Mouse (Mus musculus): Measurements from ENCODE around the gene Mesd. TPM values are rescaled to one million over a fixed set of nuclear protein-coding genes. Genes with fewer than 3 reads are reported as not detected.
A peak's percentile ranks its signal among the peaks of the same experiment; 100 is the strongest.
"Not testable (repeated sequence)": the region's sequence is repeated elsewhere in the genome, so short reads cannot be mapped to it uniquely, and the experiment has no call there.

Gene Mesd
- total RNA-seq, 2 experiments from 2014 or later: 20.9 to 25.9 TPM

- intact Hi-C loops (cut with DNase I): no loop called here
- DNase-seq: no peak
Measured at GRCm38 (mm10) chr7:83877088-83877487, 7.2 kb upstream of the Mesd start.

- intact Hi-C loops (cut with DNase I): no loop called here
- no peak for DNase-seq
Measured at GRCm38 (mm10) chr7:83878676-83879448, 5.4 kb upstream of the Mesd start.

DNA sequence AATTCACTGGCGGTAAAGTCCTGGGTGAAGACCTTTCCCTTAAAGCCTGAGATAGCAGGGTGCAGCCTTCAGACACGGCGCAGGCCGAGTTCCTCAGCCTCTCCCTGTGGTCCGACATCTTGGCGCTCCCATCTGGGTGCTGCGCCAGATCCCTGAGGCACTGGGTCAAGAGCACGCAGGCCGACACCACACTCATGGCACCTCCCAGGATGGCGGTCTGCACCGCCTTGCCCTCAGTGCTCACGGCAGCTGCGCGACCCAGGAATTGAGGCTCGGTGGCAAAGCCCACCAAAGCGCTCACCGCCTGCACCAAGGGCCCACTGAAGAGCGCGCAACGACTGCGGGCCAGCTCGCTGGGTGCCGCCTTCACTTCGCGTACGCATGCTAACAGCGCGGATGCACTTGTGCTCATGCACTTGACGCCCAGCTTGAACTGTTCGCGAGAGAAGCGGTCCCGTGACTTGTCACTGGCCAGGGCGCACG, 2.1 kb upstream of the Mesd start:
- intact Hi-C loops (cut with DNase I): loop anchor here (5.0 to 10.0 kb wide), 3 partner anchors 70 to 877 kb away; no protein-coding TSS in a partner anchor
- DNase-seq: peak in 1 of 2 experiments; percentile 19

DNA sequence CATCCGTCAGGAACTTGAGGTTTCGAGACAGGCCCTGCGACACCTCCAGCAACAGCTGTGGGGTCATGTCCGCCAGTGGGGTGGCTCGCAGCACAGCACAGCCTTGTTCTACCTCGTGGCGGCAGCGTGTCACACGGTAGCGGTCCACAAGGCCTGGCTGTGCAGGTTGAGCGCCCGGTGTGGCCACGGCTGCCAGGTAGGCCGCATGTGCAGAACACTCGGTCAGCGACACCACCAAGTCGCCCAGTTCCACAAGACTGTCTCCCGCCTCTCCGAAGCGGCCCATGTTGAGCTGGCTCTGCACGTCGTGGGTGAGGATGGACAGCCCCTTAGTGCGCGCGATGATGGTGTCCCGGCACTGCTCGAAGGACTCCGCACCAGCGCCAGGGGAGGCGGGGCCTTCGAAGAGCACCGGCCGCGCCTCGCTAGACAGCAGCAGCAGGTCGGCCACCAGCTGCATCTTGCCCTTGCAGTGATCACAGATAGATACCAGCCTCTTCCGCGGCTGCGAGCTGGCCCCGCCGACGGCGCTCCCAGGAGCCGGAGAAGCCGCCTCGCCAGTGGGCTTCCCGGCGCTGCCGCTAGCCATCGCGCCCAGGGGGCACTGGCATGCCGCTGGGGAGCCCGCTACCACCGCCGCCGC, 1.5 kb upstream of the Mesd start:
- intact Hi-C loops (cut with DNase I): loop anchor here (5.0 to 10.0 kb wide), 3 partner anchors 70 to 878 kb away; no protein-coding TSS in a partner anchor

DNA sequence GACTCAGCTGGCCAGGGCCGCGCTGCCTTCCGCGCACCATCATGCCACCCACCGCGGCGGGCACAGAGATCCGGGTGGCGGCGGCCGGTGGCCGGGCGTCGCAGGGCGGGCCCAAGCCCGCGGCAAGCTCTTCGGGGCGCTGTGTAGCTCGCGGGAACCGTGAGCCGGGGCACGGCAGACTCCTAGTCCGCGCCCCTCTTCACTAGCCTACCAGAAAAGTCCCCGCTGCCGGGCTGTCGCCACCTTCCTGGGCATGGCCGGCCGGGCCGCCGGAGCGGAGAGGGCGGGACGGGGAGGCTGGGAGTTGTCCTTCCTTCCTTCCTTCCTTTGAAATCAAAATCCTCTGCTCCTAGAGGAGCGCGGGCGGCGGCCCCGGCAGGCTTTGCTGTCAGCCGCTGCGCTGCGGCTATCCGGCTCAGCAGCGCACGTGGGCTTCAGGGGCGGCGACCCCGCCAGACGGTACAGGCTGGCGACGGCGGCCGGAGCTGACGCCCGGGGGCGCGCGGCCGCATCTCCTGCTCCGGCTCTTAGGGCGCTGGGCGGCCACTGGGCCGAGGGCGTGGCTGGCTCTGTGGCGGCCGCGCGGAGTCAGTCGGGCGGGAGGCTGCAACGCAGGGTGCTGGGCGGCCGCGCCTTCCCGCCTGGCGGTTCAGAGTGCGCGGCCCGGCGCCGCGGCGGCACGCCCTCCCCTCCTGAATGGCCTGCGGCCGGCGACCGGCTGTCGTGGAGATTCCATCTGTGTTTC, 818 bp upstream of the Mesd start:
- intact Hi-C loops (cut with DNase I): loop anchor here (5.0 to 10.0 kb wide), 3 partner anchors 71 to 879 kb away; no protein-coding TSS in a partner anchor
- peak; percentile 60 to 66 for DNase-seq

More for the DNA sequence above, 1.5 kb upstream of the Mesd start:
- peak; percentile 40 to 54 for DNase-seq

DNA sequence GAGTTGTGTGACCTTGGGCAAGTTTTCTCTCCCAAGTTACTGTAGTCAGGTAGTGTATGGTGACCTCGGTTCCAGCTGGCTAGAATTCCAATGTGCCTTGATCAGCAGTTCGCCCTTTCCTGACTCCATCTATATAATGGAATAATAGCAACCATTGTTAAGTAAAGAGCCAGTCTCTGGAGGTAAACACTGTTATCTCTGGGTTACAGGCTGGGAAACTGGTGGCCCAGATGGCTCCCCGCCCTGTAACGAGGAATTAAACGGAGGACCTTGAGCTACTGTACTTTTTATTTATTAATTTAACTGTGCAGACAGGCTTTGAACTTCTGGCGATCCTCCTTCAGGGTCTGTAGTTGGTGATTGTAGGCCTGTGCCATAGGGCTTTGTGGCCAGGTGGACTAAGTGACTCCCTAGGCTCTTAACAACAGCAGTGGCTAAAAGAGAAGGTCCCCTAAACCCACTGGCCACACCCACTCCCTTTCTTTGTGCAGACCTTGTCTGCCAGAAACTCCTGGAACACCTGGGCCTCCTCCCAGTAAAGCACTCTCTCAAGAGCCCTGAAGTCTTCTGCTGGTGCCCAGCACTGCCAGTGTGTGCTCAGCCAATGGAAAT, 761 bp downstream of the Mesd start:
- no peak for DNase-seq
- intact Hi-C loops (cut with DNase I): loop anchor here (5.0 to 10.0 kb wide), 3 partner anchors 73 to 880 kb away; no protein-coding TSS in a partner anchor

GRCm38 (mm10) chr7:83885835-83886234, 1.6 kb downstream of the Mesd start:
- intact Hi-C loops (cut with DNase I): loop anchor here (10.0 kb wide), 2 partner anchors 221 to 881 kb away; no protein-coding TSS in a partner anchor
- no peak for DNase-seq

DNA sequence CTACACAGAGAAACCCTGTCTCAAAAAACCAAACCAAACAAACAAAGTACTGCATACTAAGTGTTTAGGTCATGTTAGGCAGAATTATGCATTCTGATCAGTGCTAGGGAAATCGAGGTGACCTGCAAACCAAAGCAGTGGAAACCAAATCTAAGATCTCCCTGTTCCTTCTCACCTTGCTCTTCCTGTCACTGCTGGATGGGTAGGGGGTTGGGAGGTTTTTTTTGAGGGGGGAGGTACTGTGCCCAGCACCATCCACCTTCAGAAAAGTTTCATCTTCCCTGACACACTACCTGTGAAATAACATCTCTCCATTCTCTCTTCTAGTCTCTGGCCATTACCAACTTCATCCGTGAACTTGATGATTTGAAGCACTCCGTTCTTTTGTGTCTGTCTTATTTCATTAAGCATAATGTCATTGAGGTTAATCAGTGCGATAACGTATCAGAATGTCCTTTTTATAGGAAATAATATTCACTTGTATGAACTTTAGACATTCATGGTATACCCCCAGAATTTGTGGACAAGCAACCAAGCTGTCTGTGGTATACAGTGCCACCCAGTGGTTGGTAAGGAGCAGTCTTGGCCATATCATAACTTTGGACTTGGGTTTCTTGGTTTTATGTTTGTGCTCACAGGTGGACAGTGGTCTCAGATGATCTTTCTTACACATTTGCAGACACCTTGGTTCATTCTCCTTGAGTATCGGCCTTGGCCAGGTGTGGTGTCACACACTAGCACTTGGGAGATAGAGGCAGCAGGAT, 2.3 kb downstream of the Mesd start:
- intact Hi-C loops (cut with DNase I): loop anchor here (10.0 kb wide), 2 partner anchors 222 to 882 kb away; no protein-coding TSS in a partner anchor

DNA sequence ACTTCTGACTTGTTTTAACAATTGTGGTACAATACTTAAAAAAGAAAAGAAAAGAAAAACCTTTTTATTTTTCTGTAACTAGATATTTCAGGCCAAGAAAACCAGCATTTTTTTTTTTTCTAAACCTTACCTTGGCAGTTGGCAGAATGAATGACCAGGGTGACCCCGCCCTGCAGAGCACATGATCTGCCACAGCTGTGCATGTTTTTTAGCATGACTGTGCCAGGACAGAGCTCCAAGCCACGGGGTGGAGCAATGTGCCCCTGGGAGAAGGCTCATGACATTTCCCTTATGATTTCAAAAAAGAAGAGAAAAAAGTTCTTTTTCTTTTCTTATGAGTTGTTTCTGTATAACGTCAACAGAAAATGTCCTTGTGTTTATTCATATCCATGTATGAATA, 5.1 kb downstream of the Mesd start:
- DNase-seq: peak; percentile 50 to 66
- intact Hi-C loops (cut with DNase I): loop anchor here (10.0 kb wide), 2 partner anchors 225 to 885 kb away; no protein-coding TSS in a partner anchor

More for the DNA sequence above, 2.3 kb downstream of the Mesd start:
- DNase-seq: no peak

DNA sequence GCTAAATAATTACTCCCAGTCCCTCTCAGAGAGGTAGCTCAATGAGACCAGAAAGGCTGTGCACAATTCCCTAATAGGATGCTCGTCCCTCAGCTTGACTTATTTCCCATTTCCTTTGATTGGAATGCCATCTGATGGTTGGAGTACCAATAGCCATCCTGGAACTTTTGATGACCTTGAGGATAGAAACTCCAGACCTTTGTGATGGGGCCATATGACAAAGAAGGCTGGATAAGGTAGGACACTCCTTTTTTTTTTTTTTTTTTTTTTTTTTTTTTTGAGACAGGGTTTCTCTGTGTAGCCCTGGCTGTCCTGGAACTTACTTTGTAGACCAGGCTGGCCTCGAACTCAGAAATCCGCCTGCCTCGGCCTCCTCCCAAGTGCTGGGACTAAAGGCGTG, 5.7 kb downstream of the Mesd start:
- DNase-seq: not testable (repeated sequence)
- intact Hi-C loops (cut with DNase I): loop anchor here (10.0 kb wide), 2 partner anchors 225 to 885 kb away; no protein-coding TSS in a partner anchor

DNA sequence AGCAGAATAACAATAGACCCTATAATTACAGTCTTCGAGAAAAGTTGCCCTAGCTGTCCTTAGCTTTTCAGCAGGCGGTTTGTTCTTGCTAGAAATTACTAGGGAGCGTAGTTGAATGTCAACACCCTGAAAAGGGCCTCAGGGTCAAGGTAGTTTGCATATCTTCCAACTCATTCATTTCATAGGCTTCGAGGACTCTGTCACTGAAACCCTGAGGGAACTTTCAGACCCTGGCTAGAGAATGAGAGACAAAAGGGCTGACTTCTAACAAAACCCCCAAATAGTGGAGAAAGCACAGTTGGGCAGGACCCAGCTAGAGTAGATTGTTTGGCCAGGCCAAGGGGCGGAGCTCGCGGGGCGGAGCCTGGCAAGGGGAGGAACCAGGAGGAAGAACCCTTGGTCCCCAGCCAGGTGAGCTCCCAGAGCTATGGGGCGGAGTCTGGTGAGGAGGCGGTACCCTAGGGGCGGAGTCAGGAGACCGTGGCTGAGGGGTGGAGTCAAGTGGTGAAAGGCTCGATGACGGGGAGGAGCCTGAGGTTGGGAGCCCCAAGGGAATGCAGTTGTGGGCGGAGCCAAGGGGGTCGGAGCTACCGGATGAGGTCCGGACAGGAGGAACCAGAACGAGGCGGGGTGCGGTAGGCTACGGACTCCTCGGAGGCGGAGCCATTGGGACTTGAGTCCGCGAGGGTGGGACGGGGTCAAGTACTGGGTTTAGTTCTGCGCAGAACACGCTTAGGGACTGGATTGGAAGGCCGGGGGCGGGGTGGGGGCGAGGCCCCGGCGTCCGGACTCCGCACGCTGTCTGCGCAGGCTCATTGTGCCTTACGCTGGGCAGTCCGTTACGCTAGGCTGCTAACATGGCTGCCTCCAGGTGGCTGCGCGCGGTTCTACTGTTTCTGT, 7.4 kb downstream of the Mesd start:
- intact Hi-C loops (cut with DNase I): no loop called here
- peak; percentile 100 for DNase-seq

GRCm38 (mm10) chr7:83892333-83892669, 8.0 kb downstream of the Mesd start:
- intact Hi-C loops (cut with DNase I): no loop called here
- no peak for DNase-seq

DNA sequence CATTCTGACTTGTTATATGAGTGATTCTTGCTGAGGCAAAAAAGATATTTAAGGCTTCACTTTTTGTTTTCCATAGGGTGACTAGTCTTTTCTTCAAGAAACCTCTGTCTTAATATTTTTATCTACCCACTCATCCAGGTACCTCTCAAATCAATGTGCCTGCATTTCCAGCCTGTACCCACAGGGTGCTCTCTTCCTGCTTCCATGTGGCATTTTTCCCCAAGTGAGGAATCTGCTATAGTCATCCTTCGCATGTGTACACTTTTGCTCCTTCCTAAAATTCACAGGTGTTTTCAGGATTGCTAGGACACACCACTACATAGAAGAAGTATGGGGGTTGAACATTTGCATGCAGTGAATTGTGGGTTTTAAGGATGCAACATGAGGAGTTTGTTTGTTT, 10.1 kb downstream of the Mesd start:
- DNase-seq: no peak
- intact Hi-C loops (cut with DNase I): no loop called here

- DNase-seq: no peak
- intact Hi-C loops (cut with DNase I): no loop called here
Measured at GRCm38 (mm10) chr7:83896077-83896740, 11.9 kb downstream of the Mesd start.

GRCm38 (mm10) chr7:83898267-83898666, 14.0 kb downstream of the Mesd start:
- DNase-seq: no peak
- intact Hi-C loops (cut with DNase I): no loop called here

DNA sequence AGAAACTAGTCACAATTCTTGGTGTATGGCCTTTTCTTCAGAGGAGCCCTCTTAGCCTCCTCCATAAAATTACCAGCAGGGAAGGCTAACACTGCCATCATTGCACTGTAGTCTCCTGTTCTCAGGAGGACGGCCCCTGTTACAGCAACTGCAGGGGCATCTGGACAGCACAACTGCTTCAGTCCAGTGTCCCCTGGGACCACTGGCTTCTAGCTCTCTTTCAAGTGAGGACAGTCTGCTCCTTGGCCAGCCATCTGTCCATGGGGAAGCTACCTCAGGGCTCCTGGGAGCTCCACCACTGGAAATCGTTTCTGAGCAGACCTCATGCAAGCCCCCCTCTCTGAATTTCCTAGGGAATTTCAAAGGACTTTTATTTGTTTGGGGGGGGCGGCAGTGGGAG, 16.3 kb downstream of the Mesd start:
- intact Hi-C loops (cut with DNase I): no loop called here

GRCm38 (mm10) chr7:83901425-83901824, 17.2 kb downstream of the Mesd start:
- intact Hi-C loops (cut with DNase I): no loop called here
- DNase-seq: no peak

More for the DNA sequence above, 16.3 kb downstream of the Mesd start:
- no peak for DNase-seq
